Mouse (Mus musculus) thymus, postnatal 4 days (tissue): Measurements from ENCODE around the gene Cdc42se2.

ENCODE experiments used
- DNase-seq: peaks from one replicate; pipeline ENCODE4 v3.0.0; 2021

Gene Cdc42se2

GRCm38 (mm10) chr11:54787488-54788474 is at the start of gene Cdc42se2:
TSS of gene Cdc42se2 (minus strand) at chr11:54787675.
- peak; percentile 98 for DNase-seq

DNA sequence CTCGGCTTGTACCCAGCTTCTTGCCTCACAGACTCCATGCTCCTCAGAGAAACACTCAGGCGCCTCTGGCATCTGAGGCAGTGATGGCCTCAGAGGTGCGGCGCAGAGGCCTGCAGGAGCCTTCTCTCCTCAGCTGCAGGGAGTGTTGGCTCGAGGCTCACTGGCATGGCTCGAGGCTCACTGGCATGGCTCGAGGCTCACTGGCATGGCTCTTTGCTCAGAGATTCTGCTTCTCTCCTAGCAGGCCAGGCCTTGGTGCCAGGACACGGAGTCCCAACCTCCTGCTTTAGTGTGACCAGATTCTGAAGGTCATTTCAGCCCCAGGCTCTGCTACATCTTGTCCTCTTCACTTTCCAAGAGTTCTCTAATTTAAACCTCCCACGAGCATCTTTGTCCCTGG is 48.6 kb upstream of the Cdc42se2 start:
- DNase-seq, result peak; percentile 35

DNA sequence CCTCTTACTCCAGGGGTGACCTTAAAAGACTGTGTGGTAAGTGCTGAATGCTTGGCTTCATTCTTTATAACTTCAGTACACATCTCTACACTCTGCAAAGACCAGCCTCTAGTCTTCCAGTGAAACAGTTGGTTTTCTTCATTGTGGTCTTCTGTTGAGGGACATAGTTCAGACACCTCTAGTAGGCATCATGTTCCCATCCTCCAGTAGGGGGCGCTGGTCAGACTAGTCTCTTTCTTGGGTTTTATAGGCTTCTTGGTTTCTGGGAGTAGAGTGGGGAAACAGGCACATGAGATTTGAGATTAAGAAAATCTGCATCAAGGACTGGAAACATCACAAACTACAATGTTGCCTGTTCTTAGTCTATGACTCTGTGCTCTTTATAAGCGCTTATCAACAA is 47.1 kb upstream of the Cdc42se2 start:
- DNase-seq, result peak; percentile 46

- DNase-seq, result peak; percentile 29
Measured at GRCm38 (mm10) chr11:54833833-54834232, 46.4 kb upstream of the Cdc42se2 start.

- DNase-seq, result no peak
Measured at GRCm38 (mm10) chr11:54826819-54827218, 39.3 kb upstream of the Cdc42se2 start.

DNA sequence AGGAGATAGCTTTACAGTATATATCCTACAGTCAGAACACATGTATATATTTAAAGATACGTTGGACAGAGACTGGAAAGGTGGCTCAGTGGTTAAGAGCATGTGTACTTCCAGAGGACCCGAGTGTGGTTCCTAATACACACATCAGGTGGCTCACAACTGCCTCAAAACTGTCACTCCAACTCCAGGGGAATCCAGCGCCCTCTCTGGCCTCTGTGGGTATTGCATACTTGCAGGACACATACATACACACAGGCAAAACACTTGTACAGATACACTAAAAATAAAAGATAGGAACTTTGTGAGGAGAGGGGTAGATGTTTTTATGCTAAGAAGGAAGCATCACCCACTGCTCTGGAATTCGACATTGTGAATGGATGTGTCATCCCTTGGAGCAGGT is 38.3 kb upstream of the Cdc42se2 start:
- DNase-seq, result no peak

GRCm38 (mm10) chr11:54823467-54823866 is 36.0 kb upstream of the Cdc42se2 start:
- DNase-seq, result no peak

DNA sequence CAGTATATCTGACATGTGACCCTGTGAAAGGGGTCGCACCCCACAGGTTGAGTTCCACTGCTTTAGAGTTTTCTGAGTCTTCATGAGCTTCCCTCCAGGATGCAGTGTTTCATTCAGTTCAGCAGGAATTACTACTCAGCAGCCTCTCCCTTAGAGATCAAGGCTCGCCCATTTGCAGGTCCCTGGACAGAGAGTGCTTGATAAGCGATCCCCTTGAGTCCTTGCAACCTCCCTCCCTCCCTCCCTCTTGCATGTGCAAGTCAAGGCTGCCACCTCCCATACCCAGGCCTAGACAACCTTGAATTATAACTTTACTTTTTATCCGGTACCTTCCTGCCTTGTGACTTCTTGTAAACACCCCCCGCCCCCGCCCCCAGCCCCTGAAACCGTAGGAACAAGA is 32.0 kb upstream of the Cdc42se2 start:
- no peak for DNase-seq

GRCm38 (mm10) chr11:54817449-54817848 is 30.0 kb upstream of the Cdc42se2 start:
- no peak for DNase-seq

DNA sequence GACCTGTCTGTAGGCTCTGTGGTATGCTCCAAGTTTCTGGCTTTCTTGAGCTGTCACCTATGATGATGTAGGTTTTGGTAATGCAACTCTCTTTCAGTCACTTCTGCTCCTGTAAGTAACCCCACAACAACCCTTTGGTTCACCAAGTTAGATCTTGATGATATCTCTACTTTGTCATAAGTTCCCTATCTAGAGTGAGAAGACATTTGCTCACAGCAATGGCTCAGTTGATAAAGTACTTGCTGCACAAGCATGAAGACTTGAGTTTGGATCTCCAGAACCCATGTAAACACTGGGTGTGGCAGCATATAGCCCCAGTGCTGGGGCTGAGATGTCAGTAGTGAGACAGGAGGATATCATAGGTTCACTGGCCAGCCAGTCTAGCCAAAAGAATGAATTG is 28.2 kb upstream of the Cdc42se2 start:
- no peak for DNase-seq

DNA sequence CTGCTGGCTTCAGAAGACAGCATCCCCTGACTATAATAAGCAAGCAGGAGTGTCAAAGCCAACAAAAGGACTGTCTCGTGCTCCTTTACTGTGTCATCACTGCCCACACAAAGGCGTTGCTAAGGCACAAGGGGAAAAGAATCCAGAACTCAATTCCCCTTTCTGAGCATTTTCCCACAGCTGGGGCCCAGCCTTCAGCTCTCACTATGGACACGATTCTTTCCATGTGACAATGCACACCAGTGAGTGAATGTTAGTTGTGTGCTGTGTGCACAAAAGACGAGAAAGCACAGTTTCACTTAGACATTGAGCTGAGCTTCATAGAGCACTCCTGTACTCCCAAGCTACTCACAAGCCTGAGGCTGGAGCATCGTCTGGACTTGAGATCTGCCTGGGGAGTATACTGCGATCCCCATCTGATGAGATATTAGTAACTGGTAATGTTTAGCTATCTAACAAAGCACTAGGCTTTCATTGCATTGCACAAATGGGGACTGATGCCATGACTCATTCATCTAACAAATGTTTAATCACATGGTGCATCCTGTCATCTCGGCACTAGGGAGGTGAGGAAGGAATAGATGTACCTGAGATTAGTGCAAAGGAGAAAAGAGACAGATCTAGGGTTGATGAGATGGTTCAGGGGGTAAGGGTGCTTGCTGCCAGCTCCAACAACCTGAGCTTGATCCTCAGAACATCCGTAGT is 25.5 kb upstream of the Cdc42se2 start:
- DNase-seq, result no peak

DNA sequence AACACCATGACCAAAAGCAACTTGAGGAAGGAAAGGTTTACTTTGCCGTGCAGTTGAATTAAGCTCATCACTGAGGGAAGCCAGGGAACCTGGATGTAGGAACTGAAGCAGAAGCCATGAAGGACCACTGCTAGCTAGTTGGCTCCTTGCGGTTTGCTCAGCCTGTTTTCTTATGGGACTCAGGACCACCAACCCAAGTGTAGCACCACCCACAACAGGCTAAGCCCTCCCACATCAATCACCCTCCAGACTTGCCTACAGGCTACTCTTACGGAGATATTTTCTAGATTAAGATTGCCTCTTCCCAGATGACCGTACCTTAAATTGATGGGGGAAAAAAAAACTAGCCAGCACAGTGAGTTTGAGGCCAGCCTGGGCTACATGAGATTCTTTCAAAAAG is 24.8 kb upstream of the Cdc42se2 start:
- DNase-seq, result no peak

GRCm38 (mm10) chr11:54811054-54811453 is 23.6 kb upstream of the Cdc42se2 start:
- no peak for DNase-seq

GRCm38 (mm10) chr11:54809582-54809981 is 22.1 kb upstream of the Cdc42se2 start:
- DNase-seq, result no peak

DNA sequence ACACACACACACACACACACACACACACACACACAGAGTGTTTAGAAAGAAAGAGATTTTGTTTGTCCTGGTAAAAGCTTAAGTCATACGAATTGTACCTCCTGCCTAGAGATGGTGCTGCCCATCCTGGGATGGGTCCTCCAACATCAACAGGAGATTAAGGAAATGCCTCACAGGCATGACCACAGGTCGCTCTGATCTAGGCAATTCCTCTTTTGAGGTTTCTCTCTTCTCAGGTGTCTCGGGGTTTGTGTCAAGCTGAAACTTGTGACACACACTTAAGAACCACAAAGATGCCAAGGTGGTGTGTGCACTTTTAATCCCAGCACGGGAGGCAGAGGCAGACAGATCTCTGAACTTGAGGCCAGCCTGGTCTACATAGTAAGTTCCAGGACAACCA is 20.7 kb upstream of the Cdc42se2 start:
- no peak for DNase-seq

GRCm38 (mm10) chr11:54807669-54808068 is 20.2 kb upstream of the Cdc42se2 start:
- DNase-seq, result no peak

DNA sequence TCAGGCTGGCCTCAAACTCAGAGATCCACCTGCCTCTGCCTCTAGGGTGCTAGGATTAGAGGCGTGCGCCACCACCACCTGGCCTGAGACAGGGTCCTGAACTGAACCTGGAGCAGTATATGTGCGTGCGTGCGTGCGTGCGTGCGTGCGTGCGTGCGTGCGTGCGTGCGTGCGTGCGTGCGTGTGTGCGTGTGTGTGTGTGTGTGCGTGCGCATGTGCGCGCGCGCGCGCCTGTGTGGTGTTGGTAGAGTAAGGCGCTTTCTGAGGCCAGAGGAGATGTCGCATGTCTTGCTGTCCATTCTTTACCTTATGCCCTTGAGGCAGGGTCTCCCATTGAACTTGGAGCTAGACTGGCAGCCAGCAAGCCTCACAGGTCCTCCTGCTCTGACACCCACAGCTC is 19.4 kb upstream of the Cdc42se2 start:
- DNase-seq, result no peak

DNA sequence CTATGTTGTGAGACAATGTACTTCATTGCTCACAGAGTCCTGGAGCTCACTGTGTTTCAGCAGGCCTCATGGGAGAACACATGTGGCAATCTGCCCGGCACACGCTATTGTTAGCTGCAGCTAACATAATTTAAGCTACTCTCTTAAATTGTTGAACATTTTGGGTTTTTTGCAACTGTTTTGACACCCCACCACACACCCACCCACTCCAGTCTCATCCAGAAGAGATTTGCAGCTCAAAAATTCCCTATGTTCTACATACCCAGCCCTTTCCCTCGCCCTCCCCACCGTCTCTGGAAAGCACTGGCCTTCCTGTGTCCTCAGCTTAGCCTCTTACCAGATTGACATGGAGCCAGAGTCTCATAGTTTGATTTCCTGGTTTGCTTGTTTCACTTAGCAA is 17.7 kb upstream of the Cdc42se2 start:
- no peak for DNase-seq

- no peak for DNase-seq
Measured at GRCm38 (mm10) chr11:54802621-54803020, 15.1 kb upstream of the Cdc42se2 start.

GRCm38 (mm10) chr11:54801791-54802558 is 14.5 kb upstream of the Cdc42se2 start:
- DNase-seq, result peak; percentile 80

DNA sequence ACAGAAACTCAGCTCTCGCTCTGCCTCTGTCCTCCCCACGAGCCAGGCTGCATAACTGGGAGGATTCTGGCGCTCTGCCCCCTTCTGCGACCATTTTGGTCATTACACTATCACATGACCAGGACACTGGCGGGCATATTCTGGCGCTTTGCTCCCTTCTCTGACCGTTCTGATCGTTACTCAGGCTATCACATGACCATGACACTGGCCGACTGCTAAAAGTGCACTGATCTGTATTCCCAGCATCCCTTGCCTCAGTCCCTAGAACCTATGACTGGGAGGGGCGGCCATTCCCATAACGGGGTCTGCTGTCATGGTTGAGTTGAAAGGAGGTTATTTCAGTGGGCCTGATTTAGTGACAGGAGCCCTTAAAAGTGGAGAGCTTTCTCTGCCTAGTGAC is 9.1 kb upstream of the Cdc42se2 start:
- no peak for DNase-seq

DNA sequence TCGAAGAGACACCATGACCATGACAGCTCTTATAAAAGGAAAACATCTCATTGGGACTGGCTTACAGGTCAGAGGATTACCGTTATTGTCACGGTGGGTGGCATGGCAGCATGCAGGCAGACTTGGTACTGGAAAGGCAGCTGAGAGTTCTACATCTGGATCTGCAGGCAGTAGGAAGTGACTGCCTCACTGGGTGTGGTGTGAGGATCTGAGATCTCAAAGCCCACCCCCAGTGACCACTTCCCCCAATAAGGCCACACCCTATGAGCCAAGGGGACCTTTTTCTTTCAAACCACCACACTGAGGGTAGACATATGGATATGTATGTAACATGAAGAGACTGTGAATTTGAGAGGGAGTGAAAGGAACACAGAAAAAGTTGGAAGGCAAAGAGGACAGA is 7.2 kb upstream of the Cdc42se2 start:
- DNase-seq, result no peak

GRCm38 (mm10) chr11:54793173-54793572 is 5.7 kb upstream of the Cdc42se2 start:
- DNase-seq, result no peak
